Mouse (Mus musculus) heart, adult 2 months (tissue): ENCODE data around the gene Peg12.

Source experiments
- CTCF ChIP-seq: fragments of 200-600 bp; IDR thresholded peaks from 2 replicates; pipeline ENCODE4 v1.8.1; 2022; ENCODE audit warnings: antibody characterized with exemption, mild to moderate bottlenecking, moderate library complexity
- EP300 ChIP-seq: fragments of 200-500 bp; IDR thresholded peaks from 2 replicates; pipeline ENCODE4 v1.6.1; 2011; ENCODE audit warnings: low read depth, low read length, control low read depth; ENCODE audit not compliant: insufficient read depth

DNA sequence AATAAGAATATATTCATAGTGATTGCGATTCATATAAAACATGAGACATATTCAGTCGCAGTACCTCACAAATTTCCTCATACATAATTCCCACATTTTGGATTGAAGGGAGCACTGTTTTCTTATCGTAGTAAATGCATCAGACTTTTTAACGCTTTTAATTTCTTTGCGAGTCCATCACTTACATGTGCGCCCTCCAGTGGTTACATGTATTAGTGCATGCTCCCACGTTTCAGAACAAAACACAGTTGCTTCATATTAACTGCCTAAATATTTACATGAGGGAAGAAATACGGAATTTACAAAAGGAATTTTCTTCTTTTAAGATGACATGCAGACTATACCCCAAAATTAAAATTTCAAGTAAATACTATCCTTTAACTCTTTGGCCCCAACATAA lies 36.0 kb downstream of the Peg12 start:
- peak; percentile 82 for TF ChIP-seq CTCF
- TF ChIP-seq EP300, result no peak
